Mouse (Mus musculus) lung, adult 2 months (tissue): ENCODE measurements at regions not wholly inside any gene's neighbourhood (a gene's known extent, or its start where the extent isn't known, plus 50 kb on each side); places are given as distances from the start of the nearest gene placed in this dataset.

Experiments used
- CTCF ChIP-seq: fragments of 200-500 bp; IDR thresholded peaks from 2 replicates; pipeline ENCODE4 v1.5.1; 2011; ENCODE audit warnings: mild to moderate bottlenecking, low read length, control low read depth; ENCODE audit not compliant: insufficient read depth
- POLR2A ChIP-seq: fragments of 200-500 bp; IDR thresholded peaks from 2 replicates; pipeline ENCODE4 v1.6.1; 2011; ENCODE audit warnings: low read depth, mild to moderate bottlenecking, control low read depth, low read length, borderline replicate concordance; ENCODE audit errors: extremely low read depth

DNA sequence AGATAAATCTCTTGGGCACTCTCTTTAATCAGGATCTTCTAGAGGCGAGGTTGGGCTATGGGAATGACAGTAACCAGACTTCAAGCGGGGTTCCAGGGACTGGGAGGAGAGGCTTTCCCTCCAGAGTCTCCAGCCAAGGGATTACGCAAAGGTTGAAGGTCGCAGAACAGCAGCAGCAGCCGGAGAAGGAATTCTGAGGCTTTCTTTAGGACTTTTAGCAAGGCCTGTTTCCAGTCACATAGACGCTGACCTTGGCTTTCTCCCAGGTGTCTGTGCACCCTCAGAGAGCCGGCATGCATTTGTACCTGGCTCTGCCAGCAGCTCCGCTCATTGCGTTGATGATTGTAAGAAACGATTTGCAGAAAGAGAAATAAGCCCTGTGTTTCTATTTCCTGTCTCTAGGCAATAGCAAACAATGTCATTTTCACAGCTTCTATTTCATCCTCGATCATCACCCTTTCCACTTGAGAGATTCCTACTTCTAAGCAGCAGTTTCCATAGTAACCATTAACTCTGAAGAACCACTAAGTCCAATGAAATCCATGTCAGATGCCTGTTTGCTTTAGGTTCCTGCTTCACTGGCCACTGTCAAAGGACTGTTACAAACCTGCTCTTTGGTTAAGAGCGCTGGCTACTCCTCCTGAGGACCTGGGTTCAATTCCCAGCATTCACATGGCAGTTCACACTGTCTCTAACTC, 104.7 kb upstream of the Tmem72 start:
- TF ChIP-seq POLR2A (no peak), CTCF (no peak)
